Mouse (Mus musculus) heart, adult 2 months (tissue): Measurements from ENCODE around the gene Ttc39a.

ENCODE experiments used
- CTCF ChIP-seq: fragments of 200-600 bp; IDR thresholded peaks from 2 replicates; pipeline ENCODE4 v1.8.1; 2022; ENCODE audit warnings: antibody characterized with exemption, mild to moderate bottlenecking, moderate library complexity
- EP300 ChIP-seq: fragments of 200-500 bp; IDR thresholded peaks from 2 replicates; pipeline ENCODE4 v1.6.1; 2011; ENCODE audit warnings: low read depth, low read length, control low read depth; ENCODE audit not compliant: insufficient read depth
- POLR2A ChIP-seq: fragments of 200-500 bp; IDR thresholded peaks from 2 replicates; pipeline ENCODE4 v1.6.1; 2011; ENCODE audit warnings: mild to moderate bottlenecking, low read depth, low read length, control low read depth; ENCODE audit not compliant: insufficient read depth

GRCm38 (mm10) chr4:109445397-109445796, 39.0 kb downstream of the Ttc39a start:
- no peak for TF ChIP-seq CTCF
- no peak for TF ChIP-seq POLR2A
- no peak for TF ChIP-seq EP300
